Mouse (Mus musculus): ENCODE data around the gene Sstr5. TPM values are rescaled to one million over a fixed set of nuclear protein-coding genes. Genes with fewer than 3 reads are reported as not detected.

The Sstr5 gene
- 0.25 TPM in 1 of 2 replicates, not detected in the other for polyA plus RNA-seq (2014; fragmentation: Nextera tagmentation; extraction: Ambion mirVana)

GRCm38 (mm10) chr17:25497013-25497412 is at the start of gene Sstr5:
Gene Sstr5, minus strand, starts transcription at chr17:25497288.
- peak within 1 kb of the TSS; percentile 21 for H3K4me3 ChIP-seq (ENCODE audit: low read depth, low read length)
- no peak within 1 kb of the TSS for H3K9ac ChIP-seq (replicated peaks; ENCODE audit: low read depth, low read length)
- 1% methylated on average over 16 of the region's 28 CpGs for WGBS
- peaks cover 8% of the 10 kb centered on the region; the same call in 1 of the 2 replicates for H3K4me1 ChIP-seq (ENCODE audit: control insufficient read depth, insufficient read depth, low read length)
- peak within 1 kb of the TSS; percentile 39 for H3K4me2 ChIP-seq (replicated peaks; ENCODE audit: low read depth, low read length)
- peak; percentile 61; the same call in 1 of the 2 replicates for ATAC-seq (ENCODE audit: insufficient number of reproducible peaks, insufficient read depth, low FRiP score, low read depth)
- H3K27ac ChIP-seq (ENCODE audit: low read length) = no peak within 1 kb of the TSS
- no peaks in the 10 kb centered on the region for H3K9me3 ChIP-seq (ENCODE audit: control insufficient read depth, low read depth, low read length)
- peaks cover 16% of the 10 kb centered on the region for H3K27me3 ChIP-seq (ENCODE audit: control insufficient read depth, insufficient read depth, low read length)
- H3K36me3 ChIP-seq (ENCODE audit: control insufficient read depth, insufficient read depth, low read length) = no peaks in the 10 kb centered on the region

- Histone ChIP-seq H3K9me3 (ENCODE audit: control insufficient read depth, low read depth, low read length) (no peaks in the 10 kb centered on the region), H3K4me3 (ENCODE audit: low read depth, low read length) (no peak overlapping the region), H3K27ac (ENCODE audit: low read length) (no peak overlapping the region), H3K4me2 (replicated peaks; ENCODE audit: low read depth, low read length) (no peak overlapping the region), H3K27me3 (ENCODE audit: control insufficient read depth, insufficient read depth, low read length) (no peaks in the 10 kb centered on the region), H3K36me3 (ENCODE audit: control insufficient read depth, insufficient read depth, low read length) (no peaks in the 10 kb centered on the region), H3K9ac (replicated peaks; ENCODE audit: low read depth, low read length) (no peak overlapping the region), H3K4me1 (ENCODE audit: control insufficient read depth, insufficient read depth, low read length) (no peaks in the 10 kb centered on the region)
- WGBS = 79% methylated on average over 4 of the region's 4 CpGs
- no peak for ATAC-seq (ENCODE audit: insufficient number of reproducible peaks, insufficient read depth, low FRiP score, low read depth)
Measured at GRCm38 (mm10) chr17:25541768-25542167, 44.7 kb upstream of the Sstr5 start.

- 72% methylated on average over 5 of the region's 5 CpGs for WGBS
Measured at GRCm38 (mm10) chr17:25540731-25541130, 43.6 kb upstream of the Sstr5 start.

GRCm38 (mm10) chr17:25538945-25539875 is 42.1 kb upstream of the Sstr5 start:
- no peaks in the 10 kb centered on the region for H3K27me3 ChIP-seq (ENCODE audit: control insufficient read depth, insufficient read depth, low read length)
- H3K4me1 ChIP-seq (ENCODE audit: control insufficient read depth, insufficient read depth, low read length) = no peaks in the 10 kb centered on the region
- no peak overlapping the region for H3K4me2 ChIP-seq (replicated peaks; ENCODE audit: low read depth, low read length)
- ATAC-seq (ENCODE audit: insufficient number of reproducible peaks, insufficient read depth, low FRiP score, low read depth) = no peak
- no peaks in the 10 kb centered on the region for H3K9me3 ChIP-seq (ENCODE audit: control insufficient read depth, low read depth, low read length)
- no peak overlapping the region for H3K9ac ChIP-seq (replicated peaks; ENCODE audit: low read depth, low read length)
- 37% methylated on average over 27 of the region's 27 CpGs for WGBS
- no peak overlapping the region for H3K27ac ChIP-seq (ENCODE audit: low read length)
- no peak overlapping the region for H3K4me3 ChIP-seq (ENCODE audit: low read depth, low read length)
- H3K36me3 ChIP-seq (ENCODE audit: control insufficient read depth, insufficient read depth, low read length) = no peaks in the 10 kb centered on the region

More at GRCm38 (mm10) chr17:25540731-25541130, 43.6 kb upstream of the Sstr5 start:
- Histone ChIP-seq H3K9ac (replicated peaks; ENCODE audit: low read depth, low read length) (no peak overlapping the region), H3K36me3 (ENCODE audit: control insufficient read depth, insufficient read depth, low read length) (no peaks in the 10 kb centered on the region), H3K9me3 (ENCODE audit: control insufficient read depth, low read depth, low read length) (no peaks in the 10 kb centered on the region), H3K4me2 (replicated peaks; ENCODE audit: low read depth, low read length) (no peak overlapping the region), H3K4me3 (ENCODE audit: low read depth, low read length) (no peak overlapping the region), H3K4me1 (ENCODE audit: control insufficient read depth, insufficient read depth, low read length) (no peaks in the 10 kb centered on the region), H3K27ac (ENCODE audit: low read length) (no peak overlapping the region), H3K27me3 (ENCODE audit: control insufficient read depth, insufficient read depth, low read length) (no peaks in the 10 kb centered on the region)
- ATAC-seq (ENCODE audit: insufficient number of reproducible peaks, insufficient read depth, low FRiP score, low read depth) = no peak

GRCm38 (mm10) chr17:25530357-25531022 is 33.4 kb upstream of the Sstr5 start:
- no peak overlapping the region for H3K9ac ChIP-seq (replicated peaks; ENCODE audit: low read depth, low read length)
- ATAC-seq (ENCODE audit: insufficient number of reproducible peaks, insufficient read depth, low FRiP score, low read depth) = no peak
- no peak overlapping the region for H3K4me2 ChIP-seq (replicated peaks; ENCODE audit: low read depth, low read length)
- H3K27ac ChIP-seq (ENCODE audit: low read length) = no peak overlapping the region
- no peaks in the 10 kb centered on the region for H3K9me3 ChIP-seq (ENCODE audit: control insufficient read depth, low read depth, low read length)
- no peak overlapping the region for H3K4me3 ChIP-seq (ENCODE audit: low read depth, low read length)
- WGBS = 61% methylated on average over 8 of the region's 8 CpGs
- H3K27me3 ChIP-seq (ENCODE audit: control insufficient read depth, insufficient read depth, low read length) = no peaks in the 10 kb centered on the region
- no peaks in the 10 kb centered on the region for H3K36me3 ChIP-seq (ENCODE audit: control insufficient read depth, insufficient read depth, low read length)
- H3K4me1 ChIP-seq (ENCODE audit: control insufficient read depth, insufficient read depth, low read length) = no peaks in the 10 kb centered on the region

- Histone ChIP-seq H3K27me3 (ENCODE audit: control insufficient read depth, insufficient read depth, low read length) (no peaks in the 10 kb centered on the region), H3K9me3 (ENCODE audit: control insufficient read depth, low read depth, low read length) (no peaks in the 10 kb centered on the region), H3K9ac (replicated peaks; ENCODE audit: low read depth, low read length) (no peak overlapping the region), H3K4me3 (ENCODE audit: low read depth, low read length) (no peak overlapping the region), H3K4me1 (ENCODE audit: control insufficient read depth, insufficient read depth, low read length) (no peaks in the 10 kb centered on the region), H3K36me3 (ENCODE audit: control insufficient read depth, insufficient read depth, low read length) (no peaks in the 10 kb centered on the region), H3K27ac (ENCODE audit: low read length) (no peak overlapping the region), H3K4me2 (replicated peaks; ENCODE audit: low read depth, low read length) (no peak overlapping the region)
- 83% methylated on average over 12 of the region's 12 CpGs for WGBS
- no peak for ATAC-seq (ENCODE audit: insufficient number of reproducible peaks, insufficient read depth, low FRiP score, low read depth)
Measured at GRCm38 (mm10) chr17:25522080-25522479, 25.0 kb upstream of the Sstr5 start.

- H3K4me3 ChIP-seq (ENCODE audit: low read depth, low read length) = no peak overlapping the region
- no peaks in the 10 kb centered on the region for H3K27me3 ChIP-seq (ENCODE audit: control insufficient read depth, insufficient read depth, low read length)
- WGBS = 27% methylated on average over 9 of the region's 9 CpGs
- no peaks in the 10 kb centered on the region for H3K4me1 ChIP-seq (ENCODE audit: control insufficient read depth, insufficient read depth, low read length)
- H3K36me3 ChIP-seq (ENCODE audit: control insufficient read depth, insufficient read depth, low read length) = no peaks in the 10 kb centered on the region
- no peak overlapping the region for H3K4me2 ChIP-seq (replicated peaks; ENCODE audit: low read depth, low read length)
- H3K9ac ChIP-seq (replicated peaks; ENCODE audit: low read depth, low read length) = no peak overlapping the region
- no peak overlapping the region for H3K27ac ChIP-seq (ENCODE audit: low read length)
- H3K9me3 ChIP-seq (ENCODE audit: control insufficient read depth, low read depth, low read length) = no peaks in the 10 kb centered on the region
- ATAC-seq (ENCODE audit: insufficient number of reproducible peaks, insufficient read depth, low FRiP score, low read depth) = no peak
Measured at GRCm38 (mm10) chr17:25520492-25520891, 23.4 kb upstream of the Sstr5 start.

GRCm38 (mm10) chr17:25519511-25519910 is 22.4 kb upstream of the Sstr5 start:
- Histone ChIP-seq H3K4me3 (ENCODE audit: low read depth, low read length) (no peak overlapping the region), H3K36me3 (ENCODE audit: control insufficient read depth, insufficient read depth, low read length) (no peaks in the 10 kb centered on the region), H3K4me1 (ENCODE audit: control insufficient read depth, insufficient read depth, low read length) (no peaks in the 10 kb centered on the region), H3K27ac (ENCODE audit: low read length) (no peak overlapping the region), H3K9me3 (ENCODE audit: control insufficient read depth, low read depth, low read length) (no peaks in the 10 kb centered on the region), H3K4me2 (replicated peaks; ENCODE audit: low read depth, low read length) (no peak overlapping the region), H3K27me3 (ENCODE audit: control insufficient read depth, insufficient read depth, low read length) (no peaks in the 10 kb centered on the region), H3K9ac (replicated peaks; ENCODE audit: low read depth, low read length) (no peak overlapping the region)
- 81% methylated on average over 5 of the region's 5 CpGs for WGBS
- no peak for ATAC-seq (ENCODE audit: insufficient number of reproducible peaks, insufficient read depth, low FRiP score, low read depth)

Measured in stomach, embryonic 14.5 days (tissue).